Mouse (Mus musculus): Measurements from ENCODE around the gene Ppp1r15b. TPM values are rescaled to one million over a fixed set of nuclear protein-coding genes. Genes with fewer than 3 reads are reported as not detected.

The Ppp1r15b gene
- polyA plus RNA-seq, 1 experiment from 2014 or later, result 37.8 TPM

GRCm38 (mm10) chr1:133089415-133089814, 41.5 kb upstream of the Ppp1r15b start:
- Histone ChIP-seq H3K36me3 (ENCODE audit: control insufficient read depth, insufficient read depth, low read length) (peaks cover 11% of the 10 kb centered on the region), H3K27me3 (ENCODE audit: control insufficient read depth, insufficient read depth, low read length) (no peaks in the 10 kb centered on the region), H3K4me3 (ENCODE audit: low read depth, low read length) (no peak overlapping the region), H3K4me2 (replicated peaks; ENCODE audit: low read depth, low read length) (no peak overlapping the region), H3K9me3 (ENCODE audit: control insufficient read depth, low read length) (no peaks in the 10 kb centered on the region), H3K9ac (ENCODE audit: low read depth, low read length) (no peak overlapping the region), H3K27ac (ENCODE audit: low read depth, low read length) (no peak overlapping the region), H3K4me1 (replicated peaks; ENCODE audit: control insufficient read depth, insufficient read depth, low read length) (peaks cover 8% of the 10 kb centered on the region)
- DNase-seq (ENCODE audit: low spot score) (no peak), ATAC-seq (ENCODE audit: low FRiP score) (no peak)
- WGBS, result 91% methylated on average over 4 of the region's 4 CpGs

GRCm38 (mm10) chr1:133090641-133091040, 40.3 kb upstream of the Ppp1r15b start:
- peaks cover 16% of the 10 kb centered on the region for H3K36me3 ChIP-seq (ENCODE audit: control insufficient read depth, insufficient read depth, low read length)
- no peak overlapping the region for H3K4me2 ChIP-seq (replicated peaks; ENCODE audit: low read depth, low read length)
- no peaks in the 10 kb centered on the region for H3K27me3 ChIP-seq (ENCODE audit: control insufficient read depth, insufficient read depth, low read length)
- H3K9ac ChIP-seq (ENCODE audit: low read depth, low read length), result no peak overlapping the region
- no peak overlapping the region for H3K27ac ChIP-seq (ENCODE audit: low read depth, low read length)
- no peak overlapping the region for H3K4me3 ChIP-seq (ENCODE audit: low read depth, low read length)
- no peak for ATAC-seq (ENCODE audit: low FRiP score)
- H3K9me3 ChIP-seq (ENCODE audit: control insufficient read depth, low read length), result no peaks in the 10 kb centered on the region
- WGBS, result 81% methylated on average over 6 of the region's 6 CpGs
- DNase-seq (ENCODE audit: low spot score), result no peak
- peaks cover 5% of the 10 kb centered on the region; the same call in 1 of the 2 replicates for H3K4me1 ChIP-seq (replicated peaks; ENCODE audit: control insufficient read depth, insufficient read depth, low read length)

DNA sequence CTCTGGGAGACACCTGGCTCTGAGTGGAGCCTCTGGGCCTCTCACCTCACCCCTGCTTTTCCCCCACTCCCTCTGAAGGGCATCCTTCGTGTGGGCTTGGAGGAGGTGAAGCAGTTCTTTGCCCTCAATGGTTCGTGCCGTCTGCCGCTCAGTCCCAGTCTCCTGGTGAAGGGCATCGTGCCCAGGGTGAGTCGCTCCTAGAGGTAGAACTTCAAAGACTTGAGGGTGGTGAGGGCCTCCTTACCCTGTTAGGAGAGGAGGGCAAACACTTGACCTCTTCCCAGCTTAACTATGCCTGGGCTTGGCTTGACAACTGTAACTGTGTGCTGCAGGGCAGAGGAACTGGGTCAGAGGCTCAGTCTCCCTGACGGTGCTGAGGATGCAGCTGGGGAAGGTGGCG, 39.5 kb upstream of the Ppp1r15b start:
- 90% methylated on average over 8 of the region's 8 CpGs for WGBS
- no peaks in the 10 kb centered on the region for H3K27me3 ChIP-seq (ENCODE audit: control insufficient read depth, insufficient read depth, low read length)
- no peak for ATAC-seq (ENCODE audit: low FRiP score)
- H3K4me1 ChIP-seq (replicated peaks; ENCODE audit: control insufficient read depth, insufficient read depth, low read length), result peaks cover 5% of the 10 kb centered on the region; the same call in 1 of the 2 replicates
- no peak for DNase-seq (ENCODE audit: low spot score)
- H3K9ac ChIP-seq (ENCODE audit: low read depth, low read length), result no peak overlapping the region
- H3K4me3 ChIP-seq (ENCODE audit: low read depth, low read length), result no peak overlapping the region
- H3K4me2 ChIP-seq (replicated peaks; ENCODE audit: low read depth, low read length), result no peak overlapping the region
- H3K9me3 ChIP-seq (ENCODE audit: control insufficient read depth, low read length), result no peaks in the 10 kb centered on the region
- no peak overlapping the region for H3K27ac ChIP-seq (ENCODE audit: low read depth, low read length)
- peaks cover 16% of the 10 kb centered on the region for H3K36me3 ChIP-seq (ENCODE audit: control insufficient read depth, insufficient read depth, low read length)

DNA sequence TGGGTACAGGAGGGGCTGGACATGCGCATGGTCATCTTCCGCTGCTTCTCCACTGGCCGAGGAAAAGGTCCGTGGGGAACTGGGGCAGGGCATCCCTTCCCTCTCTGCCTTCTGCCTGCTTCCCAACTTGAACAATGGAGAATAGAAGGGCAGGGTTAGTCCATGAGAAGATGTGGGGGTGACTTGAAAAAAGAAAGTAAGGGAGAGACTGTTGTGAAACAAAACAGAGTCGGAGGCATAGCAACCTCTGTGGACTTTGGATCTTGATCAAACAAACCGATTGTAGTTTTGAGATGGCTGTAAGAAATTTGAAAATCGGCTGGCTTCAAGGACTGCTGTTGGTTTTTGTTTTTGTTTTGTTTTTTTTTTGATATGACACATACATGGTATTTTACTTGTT, 37.2 kb upstream of the Ppp1r15b start:
- H3K36me3 ChIP-seq (ENCODE audit: control insufficient read depth, insufficient read depth, low read length), result peaks cover 19% of the 10 kb centered on the region
- no peak overlapping the region for H3K9ac ChIP-seq (ENCODE audit: low read depth, low read length)
- no peaks in the 10 kb centered on the region for H3K9me3 ChIP-seq (ENCODE audit: control insufficient read depth, low read length)
- no peak overlapping the region for H3K27ac ChIP-seq (ENCODE audit: low read depth, low read length)
- no peaks in the 10 kb centered on the region for H3K4me1 ChIP-seq (replicated peaks; ENCODE audit: control insufficient read depth, insufficient read depth, low read length)
- H3K4me2 ChIP-seq (replicated peaks; ENCODE audit: low read depth, low read length), result no peak overlapping the region
- H3K4me3 ChIP-seq (ENCODE audit: low read depth, low read length), result no peak overlapping the region
- ATAC-seq (ENCODE audit: low FRiP score), result no peak
- no peak for DNase-seq (ENCODE audit: low spot score)
- 88% methylated on average over 7 of the region's 7 CpGs for WGBS
- no peaks in the 10 kb centered on the region for H3K27me3 ChIP-seq (ENCODE audit: control insufficient read depth, insufficient read depth, low read length)

DNA sequence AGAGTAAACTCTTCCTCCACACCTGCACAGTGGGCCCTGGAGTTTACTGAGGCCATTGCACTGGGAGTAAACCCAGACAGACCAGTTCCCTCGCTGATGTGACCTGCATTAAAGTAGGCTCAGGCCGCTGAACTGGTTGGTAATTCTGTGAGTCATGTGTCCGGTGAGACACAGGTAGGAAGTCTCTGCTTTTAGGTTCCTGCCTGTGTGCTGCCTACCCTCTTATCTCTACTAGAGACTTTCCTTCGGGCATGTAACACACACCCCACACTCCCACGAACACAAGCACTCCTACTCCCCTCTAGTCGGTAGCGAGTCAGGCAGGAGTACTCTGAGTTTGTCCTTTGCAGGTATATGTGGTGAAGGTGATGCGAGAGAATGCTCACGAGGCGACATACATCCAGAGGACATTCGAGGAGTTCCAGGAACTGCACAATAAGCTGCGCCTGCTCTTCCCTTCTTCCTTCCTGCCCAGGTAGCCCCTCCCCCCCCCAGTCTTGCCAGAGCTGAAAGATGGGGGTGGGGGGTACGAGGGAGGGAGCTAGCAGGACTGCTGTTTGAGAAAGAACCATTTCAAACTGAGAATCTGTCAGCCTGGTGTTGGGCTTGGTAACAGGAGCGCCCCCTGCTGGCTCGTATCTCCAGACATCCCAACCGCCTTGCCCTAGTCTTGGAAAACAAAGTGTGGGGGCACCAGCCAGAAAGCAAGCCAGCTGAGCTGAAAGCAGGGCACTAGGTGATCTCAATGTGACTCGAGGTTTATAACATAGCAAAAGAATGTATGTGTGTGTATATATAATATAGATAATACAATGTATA, 29.8 kb upstream of the Ppp1r15b start:
- Histone ChIP-seq H3K27me3 (ENCODE audit: control insufficient read depth, insufficient read depth, low read length) (no peaks in the 10 kb centered on the region), H3K27ac (ENCODE audit: low read depth, low read length) (no peak overlapping the region), H3K9me3 (ENCODE audit: control insufficient read depth, low read length) (no peaks in the 10 kb centered on the region), H3K9ac (ENCODE audit: low read depth, low read length) (no peak overlapping the region), H3K4me1 (replicated peaks; ENCODE audit: control insufficient read depth, insufficient read depth, low read length) (no peaks in the 10 kb centered on the region), H3K4me2 (replicated peaks; ENCODE audit: low read depth, low read length) (no peak overlapping the region), H3K4me3 (ENCODE audit: low read depth, low read length) (no peak overlapping the region), H3K36me3 (ENCODE audit: control insufficient read depth, insufficient read depth, low read length) (peaks cover 34% of the 10 kb centered on the region)
- DNase-seq (ENCODE audit: low spot score), result peak; percentile 86
- no peak for ATAC-seq (ENCODE audit: low FRiP score)
- WGBS, result 43% methylated on average over 17 of the region's 17 CpGs

DNA sequence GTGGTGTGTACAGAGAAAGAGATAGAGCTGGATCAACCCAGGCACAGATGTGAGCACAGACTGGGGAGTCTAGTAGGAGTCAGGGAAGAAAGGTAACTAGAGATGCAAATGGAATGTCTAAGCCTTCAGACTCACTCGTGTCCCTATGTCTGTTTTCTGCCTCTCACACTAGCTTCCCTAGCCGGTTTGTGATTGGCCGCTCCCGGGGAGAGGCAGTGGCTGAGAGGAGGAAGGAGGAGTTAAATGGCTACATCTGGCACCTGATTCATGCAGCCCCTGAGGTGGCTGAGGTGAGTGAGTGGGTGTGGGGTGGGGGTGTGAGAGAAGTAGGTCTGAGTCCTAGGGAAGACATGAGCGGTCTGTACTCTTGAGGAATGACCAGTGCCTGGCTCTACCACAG, 28.8 kb upstream of the Ppp1r15b start:
- no peaks in the 10 kb centered on the region for H3K9me3 ChIP-seq (ENCODE audit: control insufficient read depth, low read length)
- H3K27ac ChIP-seq (ENCODE audit: low read depth, low read length), result no peak overlapping the region
- no peak overlapping the region for H3K4me2 ChIP-seq (replicated peaks; ENCODE audit: low read depth, low read length)
- 88% methylated on average over 5 of the region's 5 CpGs for WGBS
- no peak for ATAC-seq (ENCODE audit: low FRiP score)
- H3K9ac ChIP-seq (ENCODE audit: low read depth, low read length), result no peak overlapping the region
- no peaks in the 10 kb centered on the region for H3K27me3 ChIP-seq (ENCODE audit: control insufficient read depth, insufficient read depth, low read length)
- peaks cover 34% of the 10 kb centered on the region for H3K36me3 ChIP-seq (ENCODE audit: control insufficient read depth, insufficient read depth, low read length)
- no peaks in the 10 kb centered on the region for H3K4me1 ChIP-seq (replicated peaks; ENCODE audit: control insufficient read depth, insufficient read depth, low read length)
- no peak for DNase-seq (ENCODE audit: low spot score)
- no peak overlapping the region for H3K4me3 ChIP-seq (ENCODE audit: low read depth, low read length)

- Histone ChIP-seq H3K27ac (ENCODE audit: low read depth, low read length) (no peak overlapping the region), H3K36me3 (ENCODE audit: control insufficient read depth, insufficient read depth, low read length) (peaks cover 34% of the 10 kb centered on the region), H3K4me3 (ENCODE audit: low read depth, low read length) (no peak overlapping the region), H3K27me3 (ENCODE audit: control insufficient read depth, insufficient read depth, low read length) (no peaks in the 10 kb centered on the region), H3K4me2 (replicated peaks; ENCODE audit: low read depth, low read length) (no peak overlapping the region), H3K9ac (ENCODE audit: low read depth, low read length) (no peak overlapping the region), H3K9me3 (ENCODE audit: control insufficient read depth, low read length) (no peaks in the 10 kb centered on the region), H3K4me1 (replicated peaks; ENCODE audit: control insufficient read depth, insufficient read depth, low read length) (no peaks in the 10 kb centered on the region)
- 96% methylated on average over 7 of the region's 7 CpGs for WGBS
- ATAC-seq (ENCODE audit: low FRiP score), result no peak
- no peak for DNase-seq (ENCODE audit: low spot score)
Measured at GRCm38 (mm10) chr1:133103315-133103714, 27.6 kb upstream of the Ppp1r15b start.

DNA sequence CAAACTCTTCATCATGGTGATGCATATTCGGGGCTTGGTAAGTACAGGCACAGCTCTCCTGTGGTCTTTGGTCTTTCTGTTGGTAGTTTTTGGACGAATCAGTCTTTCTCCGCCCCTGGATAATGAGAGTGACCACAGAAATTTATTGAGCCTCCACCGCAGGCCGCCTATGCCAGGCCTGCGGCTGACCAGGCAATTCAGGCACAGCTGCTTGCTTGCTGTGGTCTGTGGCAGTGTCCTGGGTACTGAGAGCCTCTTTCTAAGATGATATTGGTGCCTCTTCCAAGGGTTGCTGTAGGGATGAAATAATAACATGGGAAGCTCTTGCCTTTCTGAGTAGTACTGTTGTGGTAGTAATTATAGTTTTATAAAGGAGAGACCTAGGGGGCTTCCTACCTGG, 27.1 kb upstream of the Ppp1r15b start:
- ATAC-seq (ENCODE audit: low FRiP score), result no peak
- no peak overlapping the region for H3K4me3 ChIP-seq (ENCODE audit: low read depth, low read length)
- no peaks in the 10 kb centered on the region for H3K9me3 ChIP-seq (ENCODE audit: control insufficient read depth, low read length)
- no peak overlapping the region for H3K4me2 ChIP-seq (replicated peaks; ENCODE audit: low read depth, low read length)
- H3K4me1 ChIP-seq (replicated peaks; ENCODE audit: control insufficient read depth, insufficient read depth, low read length), result no peaks in the 10 kb centered on the region
- DNase-seq (ENCODE audit: low spot score), result no peak
- no peak overlapping the region for H3K27ac ChIP-seq (ENCODE audit: low read depth, low read length)
- no peak overlapping the region for H3K9ac ChIP-seq (ENCODE audit: low read depth, low read length)
- 93% methylated on average over 6 of the region's 6 CpGs for WGBS
- H3K27me3 ChIP-seq (ENCODE audit: control insufficient read depth, insufficient read depth, low read length), result no peaks in the 10 kb centered on the region
- peaks cover 29% of the 10 kb centered on the region for H3K36me3 ChIP-seq (ENCODE audit: control insufficient read depth, insufficient read depth, low read length)

DNA sequence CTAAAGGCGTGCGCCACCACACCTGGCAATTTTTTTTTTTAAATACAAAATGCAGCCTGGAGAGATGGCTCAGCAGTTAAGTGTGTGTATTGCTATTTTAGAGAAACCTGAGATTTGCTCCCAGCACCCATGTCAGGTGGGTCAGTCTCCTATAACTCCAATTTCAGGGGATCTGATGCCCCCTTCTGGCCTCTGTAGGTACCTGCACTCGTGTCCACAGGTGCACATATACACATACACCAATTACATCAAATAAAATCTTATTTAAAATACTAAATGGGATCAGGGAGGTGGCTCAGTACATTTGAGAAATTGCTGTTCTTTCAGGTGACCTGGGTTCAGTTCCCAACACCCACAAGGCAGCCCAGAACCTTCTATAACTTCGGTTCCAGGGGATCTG, 14.8 kb upstream of the Ppp1r15b start:
- DNase-seq (ENCODE audit: low spot score) (no peak), ATAC-seq (ENCODE audit: low FRiP score) (no peak)
- 86% methylated on average over 4 of the region's 4 CpGs for WGBS

More for the DNA sequence above, 14.8 kb upstream of the Ppp1r15b start:
- Histone ChIP-seq H3K4me1 (replicated peaks; ENCODE audit: control insufficient read depth, insufficient read depth, low read length) (no peaks in the 10 kb centered on the region), H3K4me3 (ENCODE audit: low read depth, low read length) (no peak overlapping the region), H3K9me3 (ENCODE audit: control insufficient read depth, low read length) (no peaks in the 10 kb centered on the region), H3K9ac (ENCODE audit: low read depth, low read length) (no peak overlapping the region), H3K27ac (ENCODE audit: low read depth, low read length) (no peak overlapping the region), H3K27me3 (ENCODE audit: control insufficient read depth, insufficient read depth, low read length) (no peaks in the 10 kb centered on the region), H3K36me3 (ENCODE audit: control insufficient read depth, insufficient read depth, low read length) (no peaks in the 10 kb centered on the region), H3K4me2 (replicated peaks; ENCODE audit: low read depth, low read length) (no peak overlapping the region)
